Mouse (Mus musculus) embryonic facial prominence, embryonic 12.5 days (tissue): ENCODE results near the gene Tmem106a. TPM values are rescaled to one million over a fixed set of nuclear protein-coding genes. Genes with fewer than 3 reads are reported as not detected.

Experiments
- polyA plus RNA-seq: library from polyadenylated mRNA; unstranded; fragments of >200 nt; fragmentation: Nextera tagmentation; extraction: Ambion mirVana; gene quantifications from 2 replicates; pipeline ENCODE4 v1.2.1, GENCODE M21; 2016

Gene Tmem106a
- polyA plus RNA-seq, 1 experiment from 2014 or later, result 2.4 TPM

Other genes starting within 250 kb of the Tmem106a start
- not detected in 2 replicates for gene G6pc, start 214.7 kb upstream of the Tmem106a start, polyA plus RNA-seq
- 86.3 and 86.5 TPM in 2 replicates for gene Aarsd1, start 164.6 kb upstream of the Tmem106a start, polyA plus RNA-seq
- gene Gm27029, start 157.4 kb upstream of the Tmem106a start, polyA plus RNA-seq, result 9.6 and 9.9 TPM in 2 replicates
- 22.5 and 23.0 TPM in 2 replicates for gene Rundc1, start 157.2 kb upstream of the Tmem106a start, polyA plus RNA-seq
- 7.4 and 9.1 TPM in 2 replicates for gene Ptges3l, start 156.9 kb upstream of the Tmem106a start, polyA plus RNA-seq
- 361 and 382 TPM in 2 replicates for gene Rpl27, start 139.9 kb upstream of the Tmem106a start, polyA plus RNA-seq
- 5.9 and 6.1 TPM in 2 replicates for gene Ifi35, start 133.8 kb upstream of the Tmem106a start, polyA plus RNA-seq
- 15.2 and 17.2 TPM in 2 replicates for gene Rnd2, start 117.2 kb upstream of the Tmem106a start, polyA plus RNA-seq
- gene Vat1, start 116.0 kb upstream of the Tmem106a start, polyA plus RNA-seq, result 32.2 and 35.4 TPM in 2 replicates
- 16.6 and 19.3 TPM in 2 replicates for gene Brca1, start 30.3 kb upstream of the Tmem106a start, polyA plus RNA-seq
- gene Nbr1, start 30.1 kb upstream of the Tmem106a start, polyA plus RNA-seq, result 80.8 and 85.0 TPM in 2 replicates
- not detected in 2 replicates for gene Gm11634, start 17.0 kb downstream of the Tmem106a start, polyA plus RNA-seq
- 44.1 and 51.1 TPM in 2 replicates for gene Rdm1, start 45.0 kb downstream of the Tmem106a start, polyA plus RNA-seq
- gene Arl4d, start 83.3 kb downstream of the Tmem106a start, polyA plus RNA-seq, result 3.9 and 5.2 TPM in 2 replicates
- 48.1 and 50.4 TPM in 2 replicates for gene Dhx8, start 150.7 kb downstream of the Tmem106a start, polyA plus RNA-seq
- gene Etv4, start 203.1 kb downstream of the Tmem106a start, polyA plus RNA-seq, result 17.0 and 25.2 TPM in 2 replicates